Mouse (Mus musculus) frontal cortex, postnatal 25 days (tissue): ENCODE measurements around the gene Pde9a.

ENCODE experiments used
- DNase-seq, 2 experiments: peaks; one replicate each; pipeline ENCODE4 v3.0.0; 2022; ENCODE audit warnings: low spot score in 2 of 2

Pde9a gene

GRCm38 (mm10) chr17:31386766-31387275, 811 bp downstream of the Pde9a start:
- DNase-seq = no peak

GRCm38 (mm10) chr17:31389432-31390050, 3.5 kb downstream of the Pde9a start:
- DNase-seq = no peak

- no peak for DNase-seq
Observed at GRCm38 (mm10) chr17:31391462-31391861, 5.5 kb downstream of the Pde9a start.

- no peak for DNase-seq
Observed at GRCm38 (mm10) chr17:31392041-31392440, 6.0 kb downstream of the Pde9a start.

GRCm38 (mm10) chr17:31393811-31394210, 7.8 kb downstream of the Pde9a start:
- no peak for DNase-seq

- DNase-seq = no peak
Observed at GRCm38 (mm10) chr17:31400294-31400693, 14.3 kb downstream of the Pde9a start.

- no peak for DNase-seq
Observed at GRCm38 (mm10) chr17:31401160-31401559, 15.2 kb downstream of the Pde9a start.

GRCm38 (mm10) chr17:31402713-31403112, 16.7 kb downstream of the Pde9a start:
- no peak for DNase-seq

GRCm38 (mm10) chr17:31405694-31406227, 19.8 kb downstream of the Pde9a start:
- DNase-seq = no peak

GRCm38 (mm10) chr17:31409741-31410350, 23.8 kb downstream of the Pde9a start:
- DNase-seq = no peak

- DNase-seq = peak; percentile 18 to 24
Observed at GRCm38 (mm10) chr17:31415258-31415657, 29.2 kb downstream of the Pde9a start.

- DNase-seq = no peak
Observed at GRCm38 (mm10) chr17:31418804-31419597, 33.0 kb downstream of the Pde9a start.

- no peak for DNase-seq
Observed at GRCm38 (mm10) chr17:31419598-31419950, 33.6 kb downstream of the Pde9a start.

- no peak for DNase-seq
Observed at GRCm38 (mm10) chr17:31419995-31420394, 34.0 kb downstream of the Pde9a start.

GRCm38 (mm10) chr17:31420658-31421057, 34.6 kb downstream of the Pde9a start:
- no peak for DNase-seq

GRCm38 (mm10) chr17:31422381-31422780, 36.4 kb downstream of the Pde9a start:
- no peak for DNase-seq

GRCm38 (mm10) chr17:31423020-31423419, 37.0 kb downstream of the Pde9a start:
- DNase-seq = no peak

- no peak for DNase-seq
Observed at GRCm38 (mm10) chr17:31424358-31424757, 38.3 kb downstream of the Pde9a start.

GRCm38 (mm10) chr17:31424798-31425197, 38.8 kb downstream of the Pde9a start:
- no peak for DNase-seq

- DNase-seq = no peak
Observed at GRCm38 (mm10) chr17:31425827-31426698, 40.1 kb downstream of the Pde9a start.

- DNase-seq = no peak
Observed at GRCm38 (mm10) chr17:31429402-31429801, 43.4 kb downstream of the Pde9a start.
